Mouse (Mus musculus) neural tube, embryonic 11.5 days (tissue): Measurements from ENCODE around the gene Dagla. TPM values are rescaled to one million over a fixed set of nuclear protein-coding genes. Genes with fewer than 3 reads are reported as not detected.

Source experiments
- ATAC-seq: fragments of 200-750 bp; cut with Nextera tagmentation; 2 replicates; pipeline ENCODE4 v1.8.0; 2017; ENCODE audit warnings: moderate number of reproducible peaks, mild to moderate bottlenecking, moderate TSS enrichment, moderate library complexity; ENCODE audit not compliant: insufficient read depth, low FRiP score, low TSS enrichment
- DNase-seq: peaks from one replicate; pipeline ENCODE4 v3.0.0-alpha.2; 2015; ENCODE audit warnings: low spot score
- H3K27ac ChIP-seq: fragments of 300-500 bp; sonication (generic); 2 replicates; pipeline ENCODE4 v1.5.1; 2014; ENCODE audit warnings: low read depth, mild to moderate bottlenecking, low read length
- H3K27me3 ChIP-seq: fragments of 300-500 bp; sonication (generic); 2 replicates; pipeline ENCODE4 v1.6.1; 2014; ENCODE audit warnings: mild to moderate bottlenecking, low read length, mixed read lengths; ENCODE audit not compliant: control insufficient read depth, insufficient read depth
- H3K36me3 ChIP-seq: fragments of 300-500 bp; sonication (generic); 2 replicates; pipeline ENCODE4 v1.6.1; 2014; ENCODE audit warnings: mild to moderate bottlenecking, low read length, moderate library complexity, mixed read lengths; ENCODE audit not compliant: control insufficient read depth, insufficient read depth
- H3K4me1 ChIP-seq: fragments of 300-500 bp; sonication (generic); 2 replicates; pipeline ENCODE4 v1.6.1; 2014; ENCODE audit warnings: low read length, mixed read lengths; ENCODE audit not compliant: control insufficient read depth, insufficient read depth
- H3K4me2 ChIP-seq: fragments of 300-500 bp; sonication (generic); 2 replicates; pipeline ENCODE4 v1.6.1; 2014; ENCODE audit warnings: low read depth, mild to moderate bottlenecking, moderate library complexity
- H3K4me3 ChIP-seq: fragments of 300-500 bp; sonication (generic); 2 replicates; pipeline ENCODE4 v1.5.1; 2014; ENCODE audit warnings: low read depth, low read length
- H3K9ac ChIP-seq: fragments of 300-500 bp; sonication (generic); 2 replicates; pipeline ENCODE4 v1.6.1; 2014; ENCODE audit warnings: mild to moderate bottlenecking, low read length
- H3K9me3 ChIP-seq: fragments of 300-500 bp; sonication (generic); 2 replicates; pipeline ENCODE4 v1.6.1; 2016; ENCODE audit warnings: low read length; ENCODE audit not compliant: control insufficient read depth
- WGBS: fragments of 180-500 bp; shearing (Covaris S2); extraction: QIAGEN DNeasy Blood & Tissue Kit; methylation state at CpG from one replicate; pipeline ENCODE4 v1.1.7; 2014; 5-methylcytosine and 5-hydroxymethylcytosine counted together
- polyA plus RNA-seq: library from polyadenylated mRNA; unstranded; fragments of >200 nt; fragmentation: Nextera tagmentation; extraction: Ambion mirVana; gene quantifications from 2 replicates; pipeline ENCODE4 v1.2.1, GENCODE M21; 2014

Dagla gene
- polyA plus RNA-seq, 1 experiment from 2014 or later = 3.2 TPM

DNA sequence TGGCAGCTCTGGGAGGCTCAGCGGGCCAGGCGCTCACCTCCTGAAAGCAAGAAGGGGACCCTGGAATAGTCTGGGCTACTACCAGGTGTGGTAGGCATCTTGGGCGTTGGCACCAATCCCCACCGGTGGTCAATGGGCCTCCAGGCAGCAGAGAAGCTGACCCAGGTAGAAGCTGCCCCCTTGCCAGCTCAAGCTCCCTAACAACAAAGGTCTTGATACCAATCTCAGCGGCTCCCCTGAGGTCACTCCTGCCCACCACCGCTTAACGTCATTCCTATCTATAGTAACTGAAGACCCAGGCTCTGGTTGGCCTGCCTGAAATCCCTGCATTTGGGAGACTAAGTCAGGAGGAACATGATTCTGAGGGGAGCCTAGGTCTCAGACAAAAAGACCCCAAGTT, 33.1 kb downstream of the Dagla start:
- Histone ChIP-seq H3K9me3 (no peaks in the 10 kb centered on the region), H3K36me3 (no peaks in the 10 kb centered on the region), H3K4me3 (no peak overlapping the region), H3K27me3 (peaks cover 18% of the 10 kb centered on the region), H3K9ac (no peak overlapping the region), H3K4me2 (no peak overlapping the region), H3K4me1 (peaks cover 29% of the 10 kb centered on the region), H3K27ac (no peak overlapping the region)
- WGBS = 93% methylated on average over 7 of the region's 7 CpGs
- no peak for ATAC-seq
- no peak for DNase-seq

DNA sequence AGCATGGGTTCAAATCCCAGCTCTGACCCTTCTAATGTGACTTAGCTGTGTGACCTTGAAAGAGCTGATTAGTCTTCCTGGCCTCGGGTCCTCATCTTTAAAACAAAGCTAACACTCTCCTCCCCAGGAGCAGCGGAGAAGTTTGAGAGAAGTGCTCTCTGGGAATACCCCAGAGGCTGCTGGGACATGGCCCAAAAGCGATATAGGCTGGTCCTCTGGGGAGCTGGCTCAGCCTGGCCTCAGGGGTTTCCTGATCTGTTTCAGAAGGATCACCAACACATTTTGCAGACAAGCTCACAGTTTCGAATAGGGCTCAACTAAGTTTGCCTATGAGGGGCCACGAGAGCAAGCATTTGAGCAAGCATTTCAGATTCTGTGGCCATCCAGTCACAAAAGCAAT, 34.3 kb downstream of the Dagla start:
- Histone ChIP-seq H3K4me1 (peaks cover 29% of the 10 kb centered on the region), H3K4me2 (no peak overlapping the region), H3K4me3 (no peak overlapping the region), H3K9me3 (no peaks in the 10 kb centered on the region), H3K9ac (no peak overlapping the region), H3K27me3 (peaks cover 12% of the 10 kb centered on the region), H3K36me3 (no peaks in the 10 kb centered on the region), H3K27ac (no peak overlapping the region)
- ATAC-seq (no peak), DNase-seq (no peak)
- 87% methylated on average over 5 of the region's 5 CpGs for WGBS

DNA sequence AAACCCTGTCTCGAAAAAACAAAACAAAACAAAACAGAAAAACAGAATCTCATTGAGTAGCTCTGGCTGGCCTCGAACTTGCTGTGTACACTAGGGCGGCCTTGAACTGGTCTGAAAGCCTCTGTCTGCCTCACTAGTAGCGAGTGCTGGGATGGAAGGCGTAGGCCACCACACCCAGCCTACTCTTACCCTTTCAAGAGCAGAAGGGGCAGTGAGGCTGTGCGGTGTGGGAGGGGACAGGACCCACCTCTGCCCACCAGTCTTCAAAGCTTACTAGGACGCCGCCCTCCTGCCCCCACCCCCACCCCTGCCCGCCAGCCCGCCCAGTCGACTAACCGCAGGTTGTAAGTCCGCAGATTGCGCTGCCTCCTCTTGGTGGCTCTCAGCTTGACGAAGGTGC, 35.8 kb downstream of the Dagla start:
- H3K9me3 ChIP-seq = no peaks in the 10 kb centered on the region
- DNase-seq (no peak), ATAC-seq (no peak)
- H3K9ac ChIP-seq = no peak overlapping the region
- peaks cover 23% of the 10 kb centered on the region for H3K4me1 ChIP-seq
- H3K4me2 ChIP-seq = no peak overlapping the region
- H3K27ac ChIP-seq = no peak overlapping the region
- no peak overlapping the region for H3K4me3 ChIP-seq
- WGBS = 72% methylated on average over 15 of the region's 15 CpGs
- H3K36me3 ChIP-seq = no peaks in the 10 kb centered on the region
- H3K27me3 ChIP-seq = peaks cover 11% of the 10 kb centered on the region

DNA sequence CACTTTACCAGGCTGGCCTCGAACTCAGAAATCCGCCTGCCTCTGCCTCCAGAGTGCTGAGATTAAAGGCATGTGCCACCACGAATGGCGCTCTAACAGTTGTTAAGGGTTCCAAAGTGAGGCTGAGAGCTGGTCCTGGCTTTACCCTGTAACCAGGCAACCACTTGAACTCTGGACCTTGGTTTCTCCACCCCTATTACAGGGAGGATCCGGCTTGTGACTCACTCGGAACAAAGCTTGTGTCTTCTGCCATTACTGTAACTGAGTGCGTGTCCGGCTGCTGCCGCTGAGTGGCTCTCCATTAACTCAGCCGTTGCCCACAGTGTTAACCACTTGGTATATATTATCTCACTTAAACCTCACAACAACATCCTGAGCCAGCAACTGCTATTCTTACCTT, 36.7 kb downstream of the Dagla start:
- Histone ChIP-seq H3K4me2 (no peak overlapping the region), H3K36me3 (no peaks in the 10 kb centered on the region), H3K27ac (no peak overlapping the region), H3K9me3 (no peaks in the 10 kb centered on the region), H3K4me1 (peaks cover 14% of the 10 kb centered on the region), H3K4me3 (no peak overlapping the region), H3K27me3 (peaks cover 11% of the 10 kb centered on the region), H3K9ac (no peak overlapping the region)
- ATAC-seq (no peak), DNase-seq (no peak)
- WGBS = 87% methylated on average over 10 of the region's 10 CpGs

DNA sequence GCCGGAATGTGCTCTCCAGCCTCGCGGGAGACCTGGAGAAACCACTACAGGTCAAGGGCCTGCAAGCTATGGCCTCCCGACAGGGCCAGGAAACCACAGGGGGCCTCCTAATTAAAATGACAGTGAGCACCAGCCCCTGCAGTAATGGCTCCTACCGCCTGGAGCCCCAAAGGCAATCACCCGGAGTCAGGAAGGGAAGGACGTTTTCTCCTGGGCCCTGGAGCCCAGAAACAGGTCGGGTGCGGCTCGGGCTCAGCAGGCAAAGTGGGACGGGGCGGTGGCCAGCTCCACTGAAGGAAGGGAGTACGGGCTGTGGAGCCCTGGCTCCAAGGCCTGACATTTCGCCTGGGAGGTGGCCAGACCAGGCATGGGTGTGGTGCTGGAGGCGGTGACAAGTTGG, 37.6 kb downstream of the Dagla start:
- DNase-seq (no peak), ATAC-seq (0 out of 2 replicates have a peak, but pooled peaks have one; percentile 24)
- Histone ChIP-seq H3K4me2 (no peak overlapping the region), H3K4me1 (peaks cover 7% of the 10 kb centered on the region; the same call in 1 of the 2 replicates), H3K27me3 (peaks cover 8% of the 10 kb centered on the region), H3K36me3 (no peaks in the 10 kb centered on the region), H3K9me3 (no peaks in the 10 kb centered on the region), H3K9ac (no peak overlapping the region), H3K27ac (no peak overlapping the region), H3K4me3 (no peak overlapping the region)
- WGBS = 12% methylated on average over 15 of the region's 15 CpGs

DNA sequence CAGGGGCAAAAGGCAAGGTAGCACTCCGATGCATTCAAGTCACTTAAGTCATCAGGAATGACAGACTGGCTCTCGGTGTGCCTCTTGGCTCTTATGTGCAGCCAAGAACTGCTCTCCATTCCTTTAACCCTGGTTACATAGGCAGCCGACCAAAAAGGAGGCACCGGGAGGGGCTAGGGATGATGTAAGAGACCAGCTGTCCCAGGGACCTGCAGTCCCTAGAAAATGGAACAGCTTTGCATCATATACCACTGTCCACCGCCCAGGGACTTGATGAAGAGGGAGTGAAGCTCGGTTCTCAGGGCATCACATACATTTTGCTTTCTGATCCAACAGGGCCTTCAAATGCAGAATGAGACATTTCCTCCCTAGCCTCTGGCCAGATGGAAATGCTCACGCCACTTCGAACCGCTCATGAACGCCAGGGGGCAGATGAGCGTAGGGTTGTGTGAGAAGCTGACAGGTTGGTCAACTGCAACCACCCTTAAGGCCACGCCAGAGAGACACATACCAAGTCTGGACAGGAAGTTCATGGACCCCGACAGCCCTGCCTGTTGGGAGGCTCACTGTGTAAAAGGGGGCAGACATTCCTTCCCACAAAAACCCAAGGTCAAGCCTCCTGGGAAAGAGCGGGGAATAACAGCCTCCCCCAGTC, 38.4 kb downstream of the Dagla start:
- H3K36me3 ChIP-seq = 0 out of 2 replicates have a peak, but pooled peaks cover 2% of the 10 kb centered on the region
- H3K9ac ChIP-seq = no peak overlapping the region
- H3K9me3 ChIP-seq = no peaks in the 10 kb centered on the region
- H3K4me2 ChIP-seq = no peak overlapping the region
- no peak overlapping the region for H3K27ac ChIP-seq
- DNase-seq (peak; percentile 79), ATAC-seq (peak; percentile 54; the same call in 1 of the 2 replicates)
- peaks cover 5% of the 10 kb centered on the region for H3K27me3 ChIP-seq
- no peak overlapping the region for H3K4me3 ChIP-seq
- H3K4me1 ChIP-seq = peaks cover 7% of the 10 kb centered on the region; the same call in 1 of the 2 replicates
- whole genome bisulfite sequencing = 22% methylated on average over 14 of the region's 14 CpGs

DNA sequence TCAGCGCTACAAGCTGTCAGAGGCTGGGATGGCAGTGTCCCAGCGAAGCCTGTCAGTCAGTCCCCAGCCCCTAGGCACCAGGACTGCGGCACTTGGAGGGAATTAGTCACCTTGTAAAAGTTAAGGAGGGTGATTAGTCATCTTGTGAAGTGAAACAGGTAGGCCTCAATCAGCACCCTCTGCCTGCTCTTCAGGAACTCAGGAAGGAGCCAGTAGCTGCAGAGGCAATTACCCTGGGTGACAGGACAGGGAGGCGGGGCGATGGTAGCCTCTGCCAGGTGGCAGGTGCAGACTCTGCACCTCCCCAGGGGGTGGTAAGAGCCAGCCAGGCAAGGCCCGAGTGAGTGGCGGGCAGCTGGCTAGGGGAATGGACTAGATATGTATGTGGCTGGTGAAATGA, 43.3 kb downstream of the Dagla start:
- no peak overlapping the region for H3K4me3 ChIP-seq
- no peak for DNase-seq
- no peaks in the 10 kb centered on the region for H3K27me3 ChIP-seq
- WGBS = 64% methylated on average over 7 of the region's 7 CpGs
- no peaks in the 10 kb centered on the region for H3K4me1 ChIP-seq
- H3K9ac ChIP-seq = no peak overlapping the region
- no peak overlapping the region for H3K4me2 ChIP-seq
- 0 out of 2 replicates have a peak, but pooled peaks cover 2% of the 10 kb centered on the region for H3K36me3 ChIP-seq
- H3K27ac ChIP-seq = no peak overlapping the region
- H3K9me3 ChIP-seq = no peaks in the 10 kb centered on the region
- no peak for ATAC-seq

DNA sequence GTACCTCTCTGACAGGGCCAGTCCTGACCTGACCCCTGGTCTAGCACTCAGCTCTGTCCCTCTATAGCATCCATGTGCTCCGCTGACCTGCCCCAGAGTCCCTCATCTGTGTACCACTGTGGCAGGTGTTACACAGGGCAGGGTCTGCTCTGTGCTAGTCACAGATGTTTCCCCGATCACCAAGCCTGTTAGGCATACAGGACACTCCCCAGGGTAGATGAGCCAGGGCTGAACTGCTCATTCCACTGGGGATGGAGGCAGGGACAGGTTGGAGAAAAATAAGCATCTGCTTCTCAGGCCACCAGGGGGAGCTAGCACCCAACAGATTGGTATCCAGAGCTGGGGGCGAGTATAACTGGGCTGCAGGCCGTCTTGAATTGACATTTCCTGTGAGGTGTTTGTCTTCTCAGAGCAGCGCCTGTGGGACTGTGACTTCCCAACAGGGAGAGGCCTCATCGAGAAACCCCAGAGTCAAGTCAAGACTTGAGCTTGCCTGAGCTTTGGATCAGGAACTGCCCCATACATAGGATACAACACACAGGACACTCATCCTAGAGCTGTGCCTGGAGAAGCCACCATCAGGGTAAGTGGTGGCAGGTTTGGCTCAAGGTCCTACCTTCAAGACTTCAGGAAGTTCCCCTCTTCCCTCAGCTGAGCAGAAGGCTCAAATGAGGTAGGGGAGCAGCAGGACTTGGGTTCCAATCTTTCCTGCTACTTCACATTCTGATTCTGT, 46.2 kb downstream of the Dagla start:
- H3K4me1 ChIP-seq = no peaks in the 10 kb centered on the region
- H3K9ac ChIP-seq = no peak overlapping the region
- H3K4me2 ChIP-seq = no peak overlapping the region
- no peaks in the 10 kb centered on the region for H3K27me3 ChIP-seq
- DNase-seq = peak; percentile 82
- 19% methylated on average over 6 of the region's 6 CpGs for WGBS
- no peak overlapping the region for H3K4me3 ChIP-seq
- peak; percentile 38; the same call in 1 of the 2 replicates for ATAC-seq
- H3K36me3 ChIP-seq = 0 out of 2 replicates have a peak, but pooled peaks cover 2% of the 10 kb centered on the region
- no peak overlapping the region for H3K27ac ChIP-seq
- H3K9me3 ChIP-seq = no peaks in the 10 kb centered on the region

DNA sequence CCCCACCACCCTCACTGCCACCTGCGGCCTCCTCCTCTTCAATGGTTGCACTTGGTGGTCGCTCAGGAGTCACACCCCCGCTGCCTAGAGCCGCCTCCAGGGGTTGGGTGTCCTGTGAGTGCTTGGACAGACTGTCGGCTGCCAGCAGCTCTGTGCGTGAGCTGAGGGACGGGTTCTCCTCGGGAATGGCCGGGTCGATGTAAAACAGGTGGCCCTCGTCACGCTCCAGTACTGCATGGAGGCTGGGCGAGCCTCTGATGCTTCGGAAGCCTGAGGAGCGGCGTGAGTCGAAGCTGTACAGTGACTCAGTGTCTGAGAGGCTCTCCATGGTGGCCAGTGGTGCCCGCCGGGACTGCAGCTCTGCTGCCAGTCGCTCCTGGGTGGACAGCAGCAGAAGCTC, 56.5 kb downstream of the Dagla start:
- H3K9ac ChIP-seq = no peak overlapping the region
- no peak for ATAC-seq
- DNase-seq = no peak
- no peak overlapping the region for H3K4me3 ChIP-seq
- H3K36me3 ChIP-seq = no peaks in the 10 kb centered on the region
- no peaks in the 10 kb centered on the region for H3K27me3 ChIP-seq
- WGBS = 53% methylated on average over 20 of the region's 20 CpGs
- H3K9me3 ChIP-seq = no peaks in the 10 kb centered on the region
- H3K27ac ChIP-seq = no peak overlapping the region
- no peak overlapping the region for H3K4me2 ChIP-seq
- H3K4me1 ChIP-seq = no peaks in the 10 kb centered on the region
